Mouse (Mus musculus) limb, embryonic 15.5 days (tissue): ENCODE results near the gene Herc4. TPM values are rescaled to one million over a fixed set of nuclear protein-coding genes. Genes with fewer than 3 reads are reported as not detected.
A peak's percentile ranks its signal among the peaks of the same experiment; 100 is the strongest.
"Not testable (repeated sequence)": the region's sequence is repeated elsewhere in the genome, so short reads cannot be mapped to it uniquely, and the experiment has no call there.

Experiments used
- ATAC-seq: fragments of 200-750 bp; cut with Nextera tagmentation; 2 replicates; pipeline ENCODE4 v1.8.0; 2017; ENCODE audit warnings: low read depth, moderate TSS enrichment; ENCODE audit not compliant: insufficient number of reproducible peaks, low FRiP score, low TSS enrichment
- H3K27ac ChIP-seq: fragments of 300-500 bp; sonication (generic); 2 replicates; pipeline ENCODE4 v1.5.1; 2015; ENCODE audit warnings: moderate library complexity, mild to moderate bottlenecking, inconsistent platforms
- H3K27me3 ChIP-seq: fragments of 300-500 bp; sonication (generic); 2 replicates; pipeline ENCODE4 v1.6.1; 2015; ENCODE audit warnings: inconsistent platforms
- H3K36me3 ChIP-seq: fragments of 300-500 bp; sonication (generic); 2 replicates; pipeline ENCODE4 v1.6.1; 2015; ENCODE audit warnings: inconsistent platforms
- H3K4me1 ChIP-seq: fragments of 300-500 bp; sonication (generic); 2 replicates; pipeline ENCODE4 v1.6.1; 2015; ENCODE audit warnings: inconsistent platforms
- H3K4me2 ChIP-seq: fragments of 300-500 bp; sonication (generic); 2 replicates; pipeline ENCODE4 v1.6.1; 2015; ENCODE audit warnings: mild to moderate bottlenecking, inconsistent platforms
- H3K4me3 ChIP-seq: fragments of 300-500 bp; sonication (generic); 2 replicates; pipeline ENCODE4 v1.5.1; 2015; ENCODE audit warnings: mild to moderate bottlenecking, inconsistent platforms
- H3K9ac ChIP-seq: fragments of 300-500 bp; sonication (generic); 2 replicates; pipeline ENCODE4 v1.6.1; 2015; ENCODE audit warnings: inconsistent platforms
- H3K9me3 ChIP-seq: fragments of 300-500 bp; sonication (generic); 2 replicates; pipeline ENCODE4 v1.6.1; 2016; ENCODE audit warnings: inconsistent platforms
- WGBS: fragments of 180-500 bp; shearing (Covaris S2); methylation state at CpG from one replicate; pipeline ENCODE4 v1.1.7; 2015; 5-methylcytosine and 5-hydroxymethylcytosine counted together
- polyA plus RNA-seq: library from polyadenylated mRNA; unstranded; fragments of >200 nt; fragmentation: Nextera tagmentation; extraction: Ambion mirVana; gene quantifications from 2 replicates; pipeline ENCODE4 v1.2.1, GENCODE M21; 2015

The Herc4 gene
- polyA plus RNA-seq, 1 experiment from 2014 or later, result 33.9 TPM

GRCm38 (mm10) chr10:63336901-63337300 lies 93.3 kb downstream of the Herc4 start:
- Histone ChIP-seq H3K4me2 (peak overlapping the region; percentile 79), H3K36me3 (peaks cover 23% of the 10 kb centered on the region), H3K9me3 (no peaks in the 10 kb centered on the region), H3K9ac (no peak overlapping the region), H3K27ac (no peak overlapping the region), H3K4me3 (peak overlapping the region; percentile 83), H3K4me1 (peaks cover 16% of the 10 kb centered on the region), H3K27me3 (no peaks in the 10 kb centered on the region)
- no peak for ATAC-seq
- WGBS, result 49% methylated on average over 13 of the region's 13 CpGs

GRCm38 (mm10) chr10:63337326-63337725 lies 93.7 kb downstream of the Herc4 start:
- Histone ChIP-seq H3K36me3 (peaks cover 21% of the 10 kb centered on the region), H3K9me3 (no peaks in the 10 kb centered on the region), H3K27ac (no peak overlapping the region), H3K4me2 (peak overlapping the region; percentile 79), H3K4me3 (peak overlapping the region; percentile 83), H3K27me3 (no peaks in the 10 kb centered on the region), H3K9ac (no peak overlapping the region), H3K4me1 (peaks cover 16% of the 10 kb centered on the region)
- ATAC-seq, result no peak
- 18% methylated on average over 5 of the region's 5 CpGs for WGBS

GRCm38 (mm10) chr10:63337951-63338836 lies 94.6 kb downstream of the Herc4 start:
- H3K27me3 ChIP-seq, result no peaks in the 10 kb centered on the region
- peaks cover 12% of the 10 kb centered on the region for H3K36me3 ChIP-seq
- no peaks in the 10 kb centered on the region for H3K9me3 ChIP-seq
- peak; percentile 53 for ATAC-seq
- H3K27ac ChIP-seq, result peak overlapping the region; percentile 95
- H3K4me3 ChIP-seq, result peak overlapping the region; percentile 83
- peaks cover 16% of the 10 kb centered on the region for H3K4me1 ChIP-seq
- peak overlapping the region; percentile 89 for H3K9ac ChIP-seq
- peak overlapping the region; percentile 79 for H3K4me2 ChIP-seq
- WGBS, result under 1% methylated on average over 78 of the region's 113 CpGs

GRCm38 (mm10) chr10:63338914-63339643 lies 95.5 kb downstream of the Herc4 start:
- peak overlapping the region; percentile 89 for H3K9ac ChIP-seq
- H3K36me3 ChIP-seq, result peaks cover 4% of the 10 kb centered on the region; the same call in 1 of the 2 replicates
- ATAC-seq, result peak; percentile 96
- under 1% methylated on average over 57 of the region's 74 CpGs for WGBS
- H3K27me3 ChIP-seq, result no peaks in the 10 kb centered on the region
- H3K4me3 ChIP-seq, result peak overlapping the region; percentile 83
- H3K4me2 ChIP-seq, result peak overlapping the region; percentile 79
- peaks cover 16% of the 10 kb centered on the region for H3K4me1 ChIP-seq
- no peaks in the 10 kb centered on the region for H3K9me3 ChIP-seq
- peak overlapping the region; percentile 95 for H3K27ac ChIP-seq

- Histone ChIP-seq H3K36me3 (no peaks in the 10 kb centered on the region), H3K27me3 (no peaks in the 10 kb centered on the region), H3K9ac (no peak overlapping the region), H3K27ac (no peak overlapping the region), H3K4me1 (peaks cover 16% of the 10 kb centered on the region), H3K4me2 (no peak overlapping the region), H3K4me3 (no peak overlapping the region), H3K9me3 (no peaks in the 10 kb centered on the region)
- ATAC-seq, result no peak
- 65% methylated on average over 2 of the region's 2 CpGs for WGBS
These were observed 97.7 kb downstream of the Herc4 start for GRCm38 (mm10) chr10:63341351-63341750.

GRCm38 (mm10) chr10:63344751-63345150 lies 101.1 kb downstream of the Herc4 start:
- ATAC-seq, result no peak
- 93% methylated on average over 3 of the region's 3 CpGs for WGBS
- Histone ChIP-seq H3K9ac (no peak overlapping the region), H3K36me3 (no peaks in the 10 kb centered on the region), H3K27me3 (no peaks in the 10 kb centered on the region), H3K9me3 (no peaks in the 10 kb centered on the region), H3K27ac (no peak overlapping the region), H3K4me2 (no peak overlapping the region), H3K4me1 (no peaks in the 10 kb centered on the region), H3K4me3 (no peak overlapping the region)

GRCm38 (mm10) chr10:63348291-63348690 lies 104.7 kb downstream of the Herc4 start:
- no peaks in the 10 kb centered on the region for H3K36me3 ChIP-seq
- ATAC-seq, result no peak
- H3K27me3 ChIP-seq, result no peaks in the 10 kb centered on the region
- no peak overlapping the region for H3K9ac ChIP-seq
- 61% methylated on average over 3 of the region's 3 CpGs for WGBS
- H3K4me2 ChIP-seq, result no peak overlapping the region
- H3K4me3 ChIP-seq, result no peak overlapping the region
- no peaks in the 10 kb centered on the region for H3K4me1 ChIP-seq
- no peaks in the 10 kb centered on the region for H3K9me3 ChIP-seq
- H3K27ac ChIP-seq, result no peak overlapping the region

GRCm38 (mm10) chr10:63350666-63351065 lies 107.1 kb downstream of the Herc4 start:
- 83% methylated on average over 7 of the region's 7 CpGs for WGBS
- Histone ChIP-seq H3K9ac (no peak overlapping the region), H3K36me3 (no peaks in the 10 kb centered on the region), H3K4me1 (no peaks in the 10 kb centered on the region), H3K4me2 (no peak overlapping the region), H3K4me3 (no peak overlapping the region), H3K9me3 (no peaks in the 10 kb centered on the region), H3K27ac (no peak overlapping the region), H3K27me3 (no peaks in the 10 kb centered on the region)
- ATAC-seq, result no peak

- 79% methylated on average over 7 of the region's 7 CpGs for WGBS
- not testable (repeated sequence) for H3K4me3 ChIP-seq, H3K36me3 ChIP-seq, H3K27me3 ChIP-seq, H3K9ac ChIP-seq, H3K4me1 ChIP-seq, ATAC-seq, H3K4me2 ChIP-seq, H3K27ac ChIP-seq, H3K9me3 ChIP-seq
These were observed 107.5 kb downstream of the Herc4 start for GRCm38 (mm10) chr10:63351099-63351498.

- Histone ChIP-seq H3K9me3 (no peaks in the 10 kb centered on the region), H3K27me3 (no peaks in the 10 kb centered on the region), H3K9ac (no peak overlapping the region), H3K4me2 (no peak overlapping the region), H3K27ac (no peak overlapping the region), H3K4me3 (no peak overlapping the region), H3K4me1 (no peaks in the 10 kb centered on the region), H3K36me3 (no peaks in the 10 kb centered on the region)
- WGBS, result 78% methylated on average over 5 of the region's 5 CpGs
- no peak for ATAC-seq
These were observed 108.5 kb downstream of the Herc4 start for GRCm38 (mm10) chr10:63352111-63352510.

GRCm38 (mm10) chr10:63360502-63360901 lies 116.9 kb downstream of the Herc4 start:
- no peak for ATAC-seq

GRCm38 (mm10) chr10:63365918-63366455 lies 122.4 kb downstream of the Herc4 start:
- no peaks in the 10 kb centered on the region for H3K27me3 ChIP-seq
- no peaks in the 10 kb centered on the region for H3K4me1 ChIP-seq
- no peak overlapping the region for H3K4me3 ChIP-seq
- no peak overlapping the region for H3K9ac ChIP-seq
- H3K4me2 ChIP-seq, result no peak overlapping the region
- H3K9me3 ChIP-seq, result no peaks in the 10 kb centered on the region
- no peaks in the 10 kb centered on the region for H3K36me3 ChIP-seq
- no peak for ATAC-seq
- WGBS, result 68% methylated on average over 7 of the region's 7 CpGs
- H3K27ac ChIP-seq, result no peak overlapping the region

More at GRCm38 (mm10) chr10:63360502-63360901, 116.9 kb downstream of the Herc4 start:
- Histone ChIP-seq H3K36me3 (no peaks in the 10 kb centered on the region), H3K27ac (no peak overlapping the region), H3K9me3 (no peaks in the 10 kb centered on the region), H3K4me2 (no peak overlapping the region), H3K4me1 (no peaks in the 10 kb centered on the region), H3K9ac (no peak overlapping the region), H3K4me3 (no peak overlapping the region), H3K27me3 (no peaks in the 10 kb centered on the region)
- 52% methylated on average over 1 of the region's 1 CpGs for WGBS
